Mouse (Mus musculus) liver, embryonic 14.5 days (tissue): ENCODE measurements around the gene Naip5. TPM values are rescaled to one million over a fixed set of nuclear protein-coding genes. Genes with fewer than 3 reads are reported as not detected.
A peak's percentile ranks its signal among the peaks of the same experiment; 100 is the strongest.
"Not testable (repeated sequence)": the region's sequence is repeated elsewhere in the genome, so short reads cannot be mapped to it uniquely, and the experiment has no call there.

Experiments used
- ATAC-seq: fragments of 200-750 bp; cut with Nextera tagmentation; 2 replicates; pipeline ENCODE4 v1.8.0; 2017; ENCODE audit warnings: moderate number of reproducible peaks, mild to moderate bottlenecking, moderate library complexity; ENCODE audit not compliant: insufficient read depth
- DNase-seq, 3 experiments: peaks; one replicate each; pipeline ENCODE4 v3.0.0-alpha.2; 2012 to 2013; ENCODE audit warnings: low read depth in 3 of 3, low spot score in 3 of 3
- H3K27ac ChIP-seq: fragments of 300-500 bp; sonication (generic); 2 replicates; pipeline ENCODE4 v1.5.1; 2014; ENCODE audit warnings: moderate library complexity, mild to moderate bottlenecking, control low read depth, inconsistent platforms
- H3K27me3 ChIP-seq: fragments of 300-500 bp; sonication (generic); 2 replicates; pipeline ENCODE4 v1.6.1; 2014; ENCODE audit warnings: mild to moderate bottlenecking, low read length, moderate library complexity; ENCODE audit not compliant: control insufficient read depth, insufficient read depth
- H3K36me3 ChIP-seq: fragments of 300-500 bp; sonication (generic); replicated peaks from 2 replicates; pipeline ENCODE4 v1.6.1; 2014; ENCODE audit warnings: low read depth; ENCODE audit not compliant: control insufficient read depth, insufficient read depth
- H3K4me1 ChIP-seq, 2 experiments: fragments of 200-500 bp in 1 of 2; fragments of 300-500 bp in 1 of 2; sonication (generic) in 1 of 2; replicated peaks; 2 replicates each; pipeline ENCODE4 v1.6.1; 2012 to 2014; ENCODE audit warnings: antibody characterized with exemption in 1 of 2, inconsistent platforms in 1 of 2, low read length in 1 of 2; ENCODE audit not compliant: control insufficient read depth in 2 of 2, insufficient read depth in 2 of 2
- H3K4me2 ChIP-seq: fragments of 300-500 bp; sonication (generic); 2 replicates; pipeline ENCODE4 v1.6.1; 2014; ENCODE audit warnings: low read depth, mild to moderate bottlenecking, control low read depth, moderate library complexity
- H3K4me3 ChIP-seq, 2 experiments: fragments of 200-500 bp in 1 of 2; fragments of 300-500 bp in 1 of 2; sonication (generic) in 1 of 2; 2 replicates each; pipeline ENCODE4 v1.5.1; 2012 to 2014; ENCODE audit warnings: low read depth in 2 of 2, low read length in 2 of 2, mild to moderate bottlenecking in 2 of 2, control low read depth in 1 of 2, inconsistent platforms in 1 of 2, moderate library complexity in 1 of 2; ENCODE audit not compliant: insufficient read depth in 1 of 2
- H3K9ac ChIP-seq: fragments of 300-500 bp; sonication (generic); replicated peaks from 2 replicates; pipeline ENCODE4 v1.6.1; 2014; ENCODE audit warnings: mild to moderate bottlenecking, control low read depth, moderate library complexity
- H3K9me3 ChIP-seq: fragments of 300-500 bp; sonication (generic); 2 replicates; pipeline ENCODE4 v1.6.1; 2016; ENCODE audit warnings: low read length, mixed read lengths; ENCODE audit not compliant: control insufficient read depth
- CTCF ChIP-seq: IDR thresholded peaks from 2 replicates; pipeline ENCODE4 v1.5.1; 2016; ENCODE audit warnings: antibody characterized with exemption, low read depth, control low read depth
- EP300 ChIP-seq: IDR thresholded peaks from 2 replicates; pipeline ENCODE4 v1.6.1; 2016; ENCODE audit warnings: antibody characterized with exemption, low read depth
- WGBS: fragments of 180-500 bp; shearing (Covaris S2); extraction: QIAGEN DNeasy Blood & Tissue Kit; methylation state at CpG from one replicate; pipeline ENCODE4 v1.1.7; 2014; ENCODE audit not compliant: insufficient replicate concordance; 5-methylcytosine and 5-hydroxymethylcytosine counted together
- polyA plus RNA-seq, 2 experiments: library from polyadenylated mRNA; depleted of rRNA in 1 of 2; stranded (reverse) in 1 of 2; unstranded in 1 of 2; fragments of >200 nt; fragmentation: Nextera tagmentation in 1 of 2; extraction: Ambion mirVana in 1 of 2; gene quantifications; 2 replicates each; pipeline versions ENCODE4 v1.2.1 to v1.2.3; 2012 to 2014

Gene Naip5
- polyA plus RNA-seq (2012; rRNA removed): 0.69 and 0.95 TPM in 2 replicates
- polyA plus RNA-seq (2014; fragmentation: Nextera tagmentation; extraction: Ambion mirVana): 0.34 and 0.48 TPM in 2 replicates

GRCm38 (mm10) chr13:100246223-100246622 is at the start of gene Naip5:
TSS of gene Naip5 (minus strand) at chr13:100246323.
- H3K4me1 ChIP-seq, H3K9me3 ChIP-seq, DNase-seq, ATAC-seq, H3K4me2 ChIP-seq, H3K27me3 ChIP-seq, H3K27ac ChIP-seq, H3K36me3 ChIP-seq, H3K9ac ChIP-seq: not testable (repeated sequence)
- 59% methylated on average over 4 of the region's 4 CpGs for WGBS
- H3K4me3 ChIP-seq: peak within 1 kb of the TSS; percentile 8 to 14; a peak in 1 of 4 replicates

GRCm38 (mm10) chr13:100284611-100285010 is 38.5 kb upstream of the Naip5 start:
- Histone ChIP-seq H3K4me1 (no peaks in the 10 kb centered on the region), H3K36me3 (no peaks in the 10 kb centered on the region), H3K4me2 (no peak overlapping the region), H3K9me3 (no peaks in the 10 kb centered on the region), H3K9ac (no peak overlapping the region), H3K27me3 (no peaks in the 10 kb centered on the region), H3K27ac (no peak overlapping the region), H3K4me3 (no peak overlapping the region)
- ATAC-seq (no peak), DNase-seq (no peak)
- 63% methylated on average over 1 of the region's 1 CpGs for WGBS
- TF ChIP-seq EP300: no peak
- no peak for TF ChIP-seq CTCF

- not testable (repeated sequence) for H3K36me3 ChIP-seq, DNase-seq, H3K4me1 ChIP-seq, H3K27ac ChIP-seq, H3K9ac ChIP-seq, H3K4me3 ChIP-seq, H3K4me2 ChIP-seq, H3K27me3 ChIP-seq, H3K9me3 ChIP-seq, ATAC-seq
- WGBS: no CpG with 5 or more reads among the region's 1 CpGs
Measured at GRCm38 (mm10) chr13:100271474-100272132, 25.5 kb upstream of the Naip5 start.

GRCm38 (mm10) chr13:100256996-100257395 is 10.9 kb upstream of the Naip5 start:
- not testable (repeated sequence) for ATAC-seq, H3K4me3 ChIP-seq, H3K4me2 ChIP-seq, H3K9ac ChIP-seq, H3K36me3 ChIP-seq, H3K4me1 ChIP-seq, H3K27me3 ChIP-seq, DNase-seq, H3K27ac ChIP-seq, H3K9me3 ChIP-seq
- 34% methylated on average over 2 of the region's 2 CpGs for WGBS

- WGBS: 59% methylated on average over 5 of the region's 6 CpGs
- H3K27me3 ChIP-seq, H3K36me3 ChIP-seq, H3K4me2 ChIP-seq, H3K9ac ChIP-seq, DNase-seq, H3K4me3 ChIP-seq, ATAC-seq, H3K27ac ChIP-seq, H3K4me1 ChIP-seq, H3K9me3 ChIP-seq: not testable (repeated sequence)
Measured at GRCm38 (mm10) chr13:100255925-100256324, 9.8 kb upstream of the Naip5 start.

GRCm38 (mm10) chr13:100251897-100252296 is 5.8 kb upstream of the Naip5 start:
- H3K27me3 ChIP-seq, H3K36me3 ChIP-seq, H3K4me2 ChIP-seq, H3K9me3 ChIP-seq, ATAC-seq, DNase-seq, H3K4me3 ChIP-seq, H3K27ac ChIP-seq, H3K9ac ChIP-seq, H3K4me1 ChIP-seq: not testable (repeated sequence)
- WGBS: 67% methylated on average over 2 of the region's 2 CpGs

GRCm38 (mm10) chr13:100246896-100247519 is 885 bp upstream of the Naip5 start:
- H3K27ac ChIP-seq, H3K27me3 ChIP-seq: not testable (repeated sequence)

More at GRCm38 (mm10) chr13:100246896-100247519, 885 bp upstream of the Naip5 start:
- H3K4me2 ChIP-seq, H3K9me3 ChIP-seq, H3K36me3 ChIP-seq, H3K4me1 ChIP-seq, H3K9ac ChIP-seq, DNase-seq: not testable (repeated sequence)
- WGBS: 9% methylated on average over 5 of the region's 5 CpGs
- 0 out of 2 replicates have a peak, but pooled peaks have one; percentile 31 for ATAC-seq
- peak overlapping the region; percentile 8 to 14; a peak in 1 of 4 replicates for H3K4me3 ChIP-seq
